Mouse (Mus musculus) embryo, embryonic 9.5 days (tissue): ENCODE data around the gene Klrd1.
"Not testable (repeated sequence)": the region's sequence is repeated elsewhere in the genome, so short reads cannot be mapped to it uniquely, and the experiment has no call there.

ENCODE experiments used
- DNase-seq: peaks from one replicate; pipeline ENCODE4 v3.0.0-alpha.2; 2017; ENCODE audit errors: extremely low spot score

Klrd1 gene

GRCm38 (mm10) chr6:129591508-129591907 is at the start of gene Klrd1:
Gene Klrd1, plus strand, starts transcription at chr6:129591782.
- no peak for DNase-seq

DNA sequence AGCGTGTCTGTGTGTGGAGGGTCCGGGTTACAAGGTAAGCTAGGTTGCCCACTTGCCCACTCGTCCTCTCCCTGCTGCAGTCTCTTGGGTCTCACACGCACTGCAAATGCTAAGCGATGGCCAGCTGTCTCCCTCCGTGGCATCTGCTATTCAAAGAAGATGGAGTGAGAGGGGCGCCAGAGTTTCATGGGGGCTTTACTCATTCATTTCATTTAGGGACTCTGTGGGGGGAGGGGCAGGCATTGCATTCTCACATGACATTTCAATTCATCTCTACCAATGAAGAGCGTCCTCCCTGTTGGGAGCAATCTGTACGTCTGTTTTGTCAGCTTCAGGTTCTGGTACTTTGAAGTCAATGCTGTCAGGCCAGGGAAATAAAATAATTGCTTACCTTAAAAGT is 49.7 kb upstream of the Klrd1 start:
- no peak for DNase-seq

- DNase-seq = no peak
Observed at GRCm38 (mm10) chr6:129542540-129542939, 49.0 kb upstream of the Klrd1 start.

DNA sequence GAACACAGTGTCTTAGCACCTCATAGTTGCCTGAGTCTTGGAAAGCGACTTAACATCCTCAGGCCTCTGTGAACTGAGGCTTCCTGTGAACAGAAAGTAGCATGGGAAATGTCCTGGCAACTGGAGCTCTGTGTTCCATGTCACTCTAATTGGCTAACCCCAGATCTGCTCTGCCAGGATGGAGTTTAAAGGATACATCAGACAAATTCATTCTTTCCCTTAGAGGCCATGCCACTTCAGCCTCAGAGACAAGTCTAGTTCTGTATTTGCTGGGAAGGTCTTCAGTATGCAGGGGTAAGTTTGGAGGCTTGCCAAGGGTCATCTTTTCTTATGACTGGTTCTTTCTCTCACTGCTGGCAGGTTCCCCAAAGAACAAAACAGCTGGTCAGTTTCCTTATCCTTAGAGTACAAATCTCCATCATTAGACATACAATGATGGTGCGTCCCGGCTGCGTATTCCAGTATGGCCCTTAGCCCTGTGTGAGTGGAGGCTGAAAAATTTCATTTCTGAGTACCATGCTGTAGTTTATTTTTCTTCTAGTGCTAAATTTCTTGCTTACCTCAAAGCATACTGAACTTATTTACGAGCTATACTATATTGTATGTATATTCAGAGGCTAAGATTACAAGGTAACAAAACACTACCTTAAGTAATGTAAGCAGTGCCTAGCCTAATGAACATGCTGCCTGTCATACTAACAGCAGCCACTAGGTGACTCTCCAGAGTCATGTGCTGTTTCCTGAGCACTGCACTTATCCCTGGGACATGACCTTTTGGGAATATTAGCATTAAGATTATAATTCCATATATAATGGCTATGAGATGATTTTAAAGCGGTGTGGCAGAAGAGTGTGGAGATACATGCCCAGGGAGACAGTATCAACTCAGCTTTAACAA is 47.6 kb upstream of the Klrd1 start:
- peak; percentile 42 for DNase-seq

DNA sequence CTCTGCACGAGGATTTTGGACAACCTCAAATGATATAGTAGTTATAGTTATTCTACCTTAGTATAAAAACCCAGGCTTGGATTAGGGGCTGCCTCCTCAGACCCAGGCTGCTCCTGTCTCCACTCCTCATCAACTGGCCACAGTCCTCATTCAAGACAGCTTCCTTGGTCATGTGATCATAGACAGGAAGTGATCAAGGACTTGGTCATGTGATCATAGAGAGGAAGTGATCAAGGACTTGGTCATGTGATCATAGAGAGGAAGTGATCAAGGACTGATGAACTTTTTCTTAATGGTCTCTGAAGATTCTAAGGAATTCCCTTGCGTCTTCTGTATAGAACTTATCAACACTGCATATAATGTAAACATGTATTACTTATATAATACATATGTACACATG is 44.3 kb upstream of the Klrd1 start:
- no peak for DNase-seq

DNA sequence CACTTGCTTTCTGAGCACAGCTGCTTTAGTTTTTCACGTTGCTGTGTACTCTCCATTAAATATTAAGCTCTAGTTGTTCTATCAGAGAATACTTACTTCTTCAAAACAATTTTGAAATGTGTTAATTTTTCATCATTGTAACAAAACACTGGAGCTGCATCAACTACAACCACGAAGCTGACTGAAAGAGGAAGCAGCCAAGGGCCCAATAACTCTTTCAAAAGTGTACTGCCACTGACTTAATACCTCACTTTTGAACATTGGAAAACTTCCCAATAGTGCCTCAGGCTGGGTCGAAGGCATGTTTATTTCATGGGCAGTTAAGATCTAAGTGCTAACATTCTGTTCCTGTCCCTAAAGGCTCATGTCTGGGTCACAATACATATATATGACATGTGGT is 43.6 kb upstream of the Klrd1 start:
- DNase-seq = no peak

DNA sequence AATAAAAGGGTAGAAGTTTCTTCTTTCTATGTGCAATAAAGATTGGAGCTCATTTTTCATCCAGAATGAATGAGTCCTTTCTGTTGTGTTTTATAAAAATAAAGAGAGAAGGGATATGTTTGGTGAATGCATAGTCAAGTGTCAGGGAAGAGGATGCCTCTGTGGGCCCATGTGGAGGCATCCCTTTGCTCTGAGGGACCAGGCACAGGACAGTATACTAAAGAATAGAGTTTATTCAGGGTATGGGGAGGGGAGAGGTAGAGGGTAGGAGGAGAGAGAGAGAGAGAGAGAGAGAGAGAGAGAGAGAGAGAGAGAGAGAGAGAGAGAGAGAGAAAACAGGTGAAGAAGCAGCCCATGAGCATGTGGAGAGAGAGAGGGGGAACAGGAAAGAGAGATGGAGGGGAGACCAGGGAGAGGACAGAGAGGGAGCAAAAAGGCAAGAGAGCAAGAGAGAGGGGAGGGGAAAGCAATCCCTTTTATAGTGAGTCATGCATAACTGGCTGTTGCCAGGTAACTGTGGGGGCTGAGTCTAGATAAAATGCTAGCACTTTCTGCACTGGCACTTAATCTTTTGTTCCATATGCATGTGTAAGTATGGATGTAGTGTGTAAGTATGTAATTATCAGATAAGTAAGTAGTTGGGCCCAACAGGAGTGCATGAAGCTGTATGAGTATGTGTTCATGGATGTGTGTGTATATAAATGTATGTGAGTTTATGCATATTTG is 34.1 kb upstream of the Klrd1 start:
- DNase-seq = no peak

GRCm38 (mm10) chr6:129558946-129559640 is 32.5 kb upstream of the Klrd1 start:
- peak; percentile 71 for DNase-seq

DNA sequence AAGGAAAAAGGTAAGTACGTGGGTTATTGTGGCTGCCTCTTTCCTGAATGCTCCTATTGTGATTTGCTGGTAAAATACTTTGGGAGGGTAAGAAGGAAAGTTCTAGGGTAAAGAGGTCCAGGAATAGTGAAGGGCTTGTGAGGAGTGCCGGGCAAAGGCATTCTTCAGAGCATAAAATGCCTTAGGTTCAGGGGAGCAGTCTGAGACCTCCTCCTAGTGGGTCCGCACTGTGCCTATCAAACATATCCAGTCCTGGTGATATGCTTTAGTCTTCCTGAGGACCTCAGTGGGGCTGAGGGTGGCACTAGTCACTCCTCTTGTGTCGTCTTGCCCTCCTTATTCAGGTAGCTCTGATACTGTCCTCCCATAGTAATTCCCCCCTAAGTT is 31.9 kb upstream of the Klrd1 start:
- DNase-seq = no peak

GRCm38 (mm10) chr6:129565257-129565656 is 26.3 kb upstream of the Klrd1 start:
- no peak for DNase-seq

GRCm38 (mm10) chr6:129575315-129575714 is 16.3 kb upstream of the Klrd1 start:
- DNase-seq = no peak

GRCm38 (mm10) chr6:129577605-129578004 is 14.0 kb upstream of the Klrd1 start, which contains the start of gene Klre1:
Gene Klre1, plus strand, starts transcription at chr6:129577905.
- DNase-seq = no peak

DNA sequence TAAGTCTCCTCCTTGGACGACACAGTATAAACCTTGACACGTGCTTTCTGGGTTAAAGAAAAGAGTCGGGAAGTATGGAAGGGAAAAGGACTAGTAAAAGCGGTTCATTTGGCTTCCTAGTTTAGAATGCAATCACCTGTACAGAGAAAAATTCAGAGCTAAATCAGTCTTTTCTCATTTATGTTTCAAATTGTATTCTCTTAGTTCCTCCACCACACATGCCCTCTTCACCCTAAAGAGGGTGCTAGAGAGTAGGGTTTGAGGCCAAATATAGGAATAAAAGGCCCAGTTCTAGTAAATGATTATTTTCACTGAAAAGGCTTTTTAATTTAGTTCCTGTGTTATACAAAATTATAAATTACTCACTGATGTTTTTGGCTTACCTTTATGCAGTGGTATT is 10.3 kb upstream of the Klrd1 start:
- no peak for DNase-seq

DNA sequence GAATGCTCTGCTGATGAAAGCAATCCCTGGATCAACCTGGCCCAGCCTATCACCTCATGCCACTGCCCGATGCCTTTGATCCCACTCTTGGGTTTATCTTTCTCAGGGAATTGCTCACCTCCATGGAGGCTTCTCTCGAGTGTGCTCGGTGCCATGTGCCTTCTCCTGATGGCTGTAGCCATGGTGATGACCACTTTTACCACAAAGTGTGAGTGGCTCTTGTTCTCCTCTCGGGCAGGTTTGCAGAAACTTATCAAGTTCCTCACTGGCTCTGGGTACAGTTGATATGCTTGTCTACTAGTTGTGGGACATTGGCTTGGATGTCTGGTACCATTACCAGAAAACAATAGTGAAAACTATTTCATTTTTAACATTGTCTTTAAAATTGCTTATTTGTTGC is 9.7 kb upstream of the Klrd1 start:
- DNase-seq = no peak

DNA sequence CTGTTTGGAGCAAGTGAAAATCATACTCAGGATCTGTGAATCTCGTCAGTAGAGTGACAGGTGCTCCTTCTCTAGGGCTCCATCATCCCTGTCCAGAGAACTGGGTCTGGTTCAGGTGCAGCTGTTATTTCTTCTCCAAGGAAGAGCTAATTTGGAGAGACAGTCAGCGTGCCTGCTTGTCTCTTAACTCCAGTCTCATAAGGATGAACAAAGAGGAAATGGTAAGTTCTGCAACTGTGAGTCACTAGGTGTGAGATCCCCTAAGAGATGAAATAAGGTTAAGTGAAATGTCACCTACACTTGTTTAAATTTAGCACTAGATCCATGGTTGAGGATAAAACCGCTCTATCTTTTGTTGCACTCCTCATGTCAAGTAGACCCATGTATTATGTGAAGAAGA is 8.6 kb upstream of the Klrd1 start:
- no peak for DNase-seq

- no peak for DNase-seq
Observed at GRCm38 (mm10) chr6:129608372-129608771, 16.8 kb downstream of the Klrd1 start.

DNA sequence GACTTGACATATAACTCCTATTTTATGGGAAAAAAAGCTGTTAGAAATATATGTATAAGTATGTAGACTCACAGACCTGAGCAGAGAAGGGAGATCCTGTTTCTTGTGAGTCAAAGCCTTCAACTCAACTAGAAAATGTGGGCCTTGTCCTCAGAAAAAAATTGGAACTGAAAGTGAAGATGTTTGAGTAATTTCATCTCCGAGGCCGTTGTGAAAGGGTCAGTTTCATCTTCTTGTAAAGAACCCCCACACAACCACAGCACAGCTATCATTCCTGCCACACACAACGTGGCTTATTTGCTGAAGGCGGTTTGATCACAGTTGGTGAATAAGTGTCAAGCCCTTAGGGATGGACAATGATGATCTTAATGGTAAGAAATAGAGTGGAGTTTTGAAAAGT is 32.2 kb downstream of the Klrd1 start, which contains the start of gene Klrk1:
Gene Klrk1 (minus strand): TSS at position 130 of the 400 bp plus-strand sequence.
- DNase-seq = no peak

DNA sequence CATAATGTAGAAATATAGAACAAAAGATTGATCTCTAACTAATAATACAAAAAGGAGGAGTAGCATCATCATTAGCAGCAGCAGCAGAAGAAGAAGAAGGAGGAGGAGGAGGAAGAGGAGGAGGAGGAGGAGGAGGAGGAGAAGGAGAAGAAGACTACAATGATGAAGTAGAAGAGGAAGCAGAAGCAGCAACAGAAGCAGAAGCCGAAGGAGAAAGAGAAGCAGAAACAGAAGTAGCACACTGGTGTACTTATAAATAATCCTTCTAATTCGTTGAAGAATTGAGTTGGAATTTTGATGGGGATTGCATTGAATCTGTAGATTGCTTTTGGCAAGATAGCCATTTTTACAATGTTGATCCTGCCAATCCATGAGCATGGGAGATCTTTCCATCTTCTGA is 39.5 kb downstream of the Klrd1 start:
- not testable (repeated sequence) for DNase-seq

GRCm38 (mm10) chr6:129643237-129643636 is 51.7 kb downstream of the Klrd1 start, which contains the start of gene Klrc3:
Gene Klrc3, minus strand, starts transcription at chr6:129643337.
- not testable (repeated sequence) for DNase-seq

DNA sequence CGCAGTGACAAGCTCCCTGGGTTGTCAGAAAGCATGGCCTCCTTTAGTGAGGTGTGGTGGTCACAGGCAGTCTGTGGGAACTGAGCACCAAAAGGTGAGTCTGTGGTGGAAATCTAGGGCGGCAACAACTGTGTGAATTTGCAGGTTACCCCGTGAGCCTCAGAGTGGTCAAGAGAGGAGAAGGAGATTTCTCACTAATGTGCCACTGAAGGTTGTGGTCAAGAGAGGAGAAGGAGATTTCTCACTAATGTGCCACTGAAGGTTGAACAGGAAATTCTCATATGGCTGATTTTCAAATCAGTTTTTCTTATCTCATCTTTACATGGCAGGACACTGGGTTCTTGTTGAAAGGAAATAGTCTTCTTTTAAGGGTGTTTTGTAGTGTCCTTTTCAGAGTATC is 52.5 kb downstream of the Klrd1 start:
- not testable (repeated sequence) for DNase-seq
